Mouse (Mus musculus): ENCODE measurements around the gene Helb. TPM values are rescaled to one million over a fixed set of nuclear protein-coding genes. Genes with fewer than 3 reads are reported as not detected.
A peak's percentile ranks its signal among the peaks of the same experiment; 100 is the strongest.

Gene Helb
- total RNA-seq (2014; rRNA removed) (3.4 and 3.9 TPM in 2 replicates), polyA plus RNA-seq (2015; fragmentation: Nextera tagmentation; extraction: Ambion mirVana) (1.4 and 2.1 TPM in 2 replicates)

DNA sequence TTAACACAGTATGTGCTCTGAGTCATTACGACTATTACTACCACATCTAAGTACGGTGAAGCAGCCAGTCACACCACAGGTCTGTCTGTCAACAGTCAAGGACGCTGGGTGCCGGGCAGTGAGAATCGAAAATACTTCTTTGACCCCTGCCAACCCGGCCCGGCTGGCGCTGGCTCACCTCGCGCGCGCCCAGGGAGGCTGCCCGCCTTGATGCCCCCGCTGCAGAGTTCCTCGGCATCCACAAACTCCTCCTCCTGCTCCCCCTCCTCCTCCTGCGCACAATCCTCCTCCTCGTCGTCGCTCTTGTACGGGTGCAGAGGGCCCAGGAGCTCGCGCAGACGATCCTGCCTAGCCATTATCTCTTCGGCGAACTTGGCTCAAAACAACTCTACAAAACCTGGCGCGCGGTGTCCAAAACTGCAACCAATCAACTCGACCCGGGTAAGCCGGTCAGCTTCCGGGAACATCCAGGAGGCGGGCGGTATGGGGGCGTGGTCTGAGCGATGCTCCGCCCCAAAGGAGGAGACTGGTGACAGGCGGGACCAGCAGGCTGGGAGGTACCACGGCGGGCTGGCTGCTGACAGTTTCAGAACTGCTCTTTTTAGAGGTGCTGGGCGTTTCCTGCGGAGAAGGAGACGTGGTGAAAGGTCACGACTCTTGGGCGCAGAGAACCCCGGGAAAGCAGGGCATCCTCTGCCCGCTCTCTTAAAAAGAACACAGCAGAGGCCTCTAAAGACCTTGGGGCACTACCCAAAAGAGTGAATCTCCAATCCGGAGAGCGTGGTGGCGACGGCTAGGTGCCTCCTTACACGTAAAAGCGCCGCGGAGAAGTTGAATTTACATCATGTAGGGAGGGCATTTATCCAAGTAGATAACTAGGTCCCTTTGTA, at the start of gene Helb:
Gene Helb (minus strand): TSS at position 481 of the 890 bp plus-strand sequence.
- Histone ChIP-seq H3K4me2 (ENCODE audit: low read depth) (peak within 1 kb of the TSS; percentile 83), H3K27ac (ENCODE audit: low read depth, low read length) (peak within 1 kb of the TSS; percentile 54; the same call in 1 of the 2 replicates), H3K27me3 (ENCODE audit: insufficient read depth, low read length) (no peaks in the 10 kb centered on the region), H3K36me3 (ENCODE audit: insufficient read depth) (no peaks in the 10 kb centered on the region), H3K4me3 (ENCODE audit: low read depth, low read length) (peak within 1 kb of the TSS; percentile 74), H3K4me1 (ENCODE audit: insufficient read depth) (peaks cover 5% of the 10 kb centered on the region; the same call in 1 of the 2 replicates), H3K9me3 (ENCODE audit: low read length) (no peaks in the 10 kb centered on the region), H3K9ac (peak within 1 kb of the TSS; percentile 53)
- ATAC-seq (peak; percentile 100), DNase-seq (peak; percentile 94)
- TF ChIP-seq CTCF (IDR thresholded peaks at IDR 0.05; ENCODE audit: low read depth): no peak
- 2% methylated on average over 55 of the region's 55 CpGs for WGBS

DNA sequence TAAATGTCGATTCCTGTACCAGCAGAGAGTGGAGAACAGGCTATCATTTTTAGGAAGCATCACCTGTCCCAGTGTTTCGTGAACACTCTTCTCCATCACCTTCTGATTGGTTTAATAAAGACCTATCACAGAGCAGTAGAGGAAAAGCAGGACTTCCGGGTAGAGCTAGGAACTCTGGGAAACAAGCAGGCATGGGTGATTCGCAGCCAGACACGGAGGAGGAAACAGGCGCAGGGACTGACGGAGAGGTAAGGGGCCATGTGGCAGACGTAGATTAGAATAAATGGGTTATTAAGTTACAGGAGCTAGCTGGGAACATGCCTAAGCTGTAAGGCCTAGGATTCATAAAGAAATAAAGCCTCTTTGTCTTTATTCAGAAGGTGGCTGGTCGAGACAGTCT, 47.7 kb upstream of the Helb start:
- no peaks in the 10 kb centered on the region for H3K27me3 ChIP-seq (ENCODE audit: insufficient read depth, low read length)
- H3K9me3 ChIP-seq (ENCODE audit: low read length): no peaks in the 10 kb centered on the region
- no peak overlapping the region for H3K4me2 ChIP-seq (ENCODE audit: low read depth)
- ATAC-seq (no peak), DNase-seq (no peak)
- no peak for TF ChIP-seq CTCF (IDR thresholded peaks at IDR 0.05; ENCODE audit: low read depth)
- no peak overlapping the region for H3K27ac ChIP-seq (ENCODE audit: low read depth, low read length)
- no peak overlapping the region for H3K4me3 ChIP-seq (ENCODE audit: low read depth, low read length)
- WGBS: 79% methylated on average over 9 of the region's 9 CpGs
- H3K4me1 ChIP-seq (ENCODE audit: insufficient read depth): no peaks in the 10 kb centered on the region
- H3K36me3 ChIP-seq (ENCODE audit: insufficient read depth): no peaks in the 10 kb centered on the region
- H3K9ac ChIP-seq: no peak overlapping the region

DNA sequence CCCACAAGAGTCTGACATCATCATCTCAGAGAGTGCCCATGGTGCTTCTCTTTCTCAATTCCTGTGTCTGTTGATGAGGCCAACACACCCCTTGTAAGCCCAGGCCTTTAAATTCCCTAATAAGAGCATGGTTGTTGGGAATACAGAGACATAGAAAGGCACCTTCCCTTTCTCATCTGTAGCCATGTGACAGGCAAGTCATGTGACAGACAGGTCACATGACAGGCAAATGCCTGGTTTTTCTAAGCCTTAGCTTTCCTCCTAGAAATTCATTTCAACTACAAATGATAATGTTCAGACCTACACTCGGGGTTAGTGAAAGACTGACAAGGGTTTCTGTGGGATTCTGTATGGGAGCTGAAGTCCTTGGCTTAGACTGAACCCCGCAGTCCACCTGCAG, 41.1 kb upstream of the Helb start:
- H3K4me3 ChIP-seq (ENCODE audit: low read depth, low read length): no peak overlapping the region
- no peak for TF ChIP-seq CTCF (IDR thresholded peaks at IDR 0.05; ENCODE audit: low read depth)

DNA sequence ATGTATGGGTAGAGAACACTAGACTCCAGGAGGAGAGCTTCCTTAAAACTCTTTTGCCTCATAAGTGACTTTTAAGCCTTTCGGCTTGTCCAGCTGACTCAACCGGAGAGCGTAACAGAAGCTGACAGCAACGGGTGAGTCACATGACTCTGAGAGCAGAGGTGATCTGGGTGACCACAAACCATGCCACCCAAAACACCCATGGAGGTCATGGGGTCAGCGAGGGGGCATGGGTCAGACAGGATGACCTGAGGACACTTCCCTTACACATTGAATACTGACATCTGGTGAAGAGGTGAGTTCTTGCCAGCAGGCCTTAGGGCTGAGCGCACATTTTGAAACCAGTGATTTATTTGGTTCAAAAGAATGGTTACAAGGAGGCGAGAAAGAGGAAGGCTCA, 38.9 kb upstream of the Helb start:
- Histone ChIP-seq H3K4me3 (ENCODE audit: low read depth, low read length) (no peak overlapping the region), H3K27me3 (ENCODE audit: insufficient read depth, low read length) (no peaks in the 10 kb centered on the region), H3K9me3 (ENCODE audit: low read length) (no peaks in the 10 kb centered on the region), H3K4me1 (ENCODE audit: insufficient read depth) (no peaks in the 10 kb centered on the region), H3K4me2 (ENCODE audit: low read depth) (no peak overlapping the region), H3K36me3 (ENCODE audit: insufficient read depth) (no peaks in the 10 kb centered on the region), H3K27ac (ENCODE audit: low read depth, low read length) (no peak overlapping the region), H3K9ac (no peak overlapping the region)
- no peak for TF ChIP-seq CTCF (IDR thresholded peaks at IDR 0.05; ENCODE audit: low read depth)
- ATAC-seq (no peak), DNase-seq (no peak)
- WGBS: 95% methylated on average over 7 of the region's 7 CpGs

More for the DNA sequence above, 41.1 kb upstream of the Helb start:
- H3K4me1 ChIP-seq (ENCODE audit: insufficient read depth): no peaks in the 10 kb centered on the region
- H3K36me3 ChIP-seq (ENCODE audit: insufficient read depth): no peaks in the 10 kb centered on the region
- H3K27ac ChIP-seq (ENCODE audit: low read depth, low read length): no peak overlapping the region
- no peak overlapping the region for H3K9ac ChIP-seq
- no peaks in the 10 kb centered on the region for H3K9me3 ChIP-seq (ENCODE audit: low read length)
- DNase-seq (no peak), ATAC-seq (no peak)
- no peaks in the 10 kb centered on the region for H3K27me3 ChIP-seq (ENCODE audit: insufficient read depth, low read length)
- 82% methylated on average over 2 of the region's 2 CpGs for WGBS
- no peak overlapping the region for H3K4me2 ChIP-seq (ENCODE audit: low read depth)

DNA sequence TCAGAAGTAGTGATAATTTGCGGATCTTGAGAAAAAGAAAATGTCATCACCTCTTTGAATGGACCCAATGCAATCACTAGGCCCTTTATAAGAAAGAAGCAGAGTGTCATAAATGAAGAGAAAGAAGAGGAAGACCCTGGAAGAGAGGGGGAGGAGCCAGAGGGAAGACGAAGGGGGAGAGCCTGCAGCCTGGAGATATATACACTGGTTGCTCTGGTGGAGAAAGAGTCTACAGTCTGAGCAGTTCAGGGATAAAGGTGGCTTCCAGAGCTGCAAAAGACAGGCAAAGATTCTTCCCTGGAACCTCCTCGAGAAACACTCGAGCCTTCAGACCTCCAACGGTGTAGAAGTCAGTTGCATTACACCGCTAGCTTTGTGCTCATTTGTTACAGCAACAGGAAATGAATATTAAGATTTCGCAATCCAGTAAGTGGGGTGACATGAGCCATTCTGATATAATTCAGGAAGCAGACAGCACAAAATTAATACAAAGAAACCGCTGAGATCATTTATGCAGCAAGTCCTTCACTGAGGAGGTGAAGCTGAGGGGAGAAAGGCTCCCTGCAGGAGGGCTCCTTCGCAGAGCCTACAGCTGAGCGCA, 28.2 kb upstream of the Helb start:
- WGBS: 63% methylated on average over 10 of the region's 10 CpGs
- no peaks in the 10 kb centered on the region; the same call in 1 of the 2 replicates for H3K27me3 ChIP-seq (ENCODE audit: insufficient read depth, low read length)

DNA sequence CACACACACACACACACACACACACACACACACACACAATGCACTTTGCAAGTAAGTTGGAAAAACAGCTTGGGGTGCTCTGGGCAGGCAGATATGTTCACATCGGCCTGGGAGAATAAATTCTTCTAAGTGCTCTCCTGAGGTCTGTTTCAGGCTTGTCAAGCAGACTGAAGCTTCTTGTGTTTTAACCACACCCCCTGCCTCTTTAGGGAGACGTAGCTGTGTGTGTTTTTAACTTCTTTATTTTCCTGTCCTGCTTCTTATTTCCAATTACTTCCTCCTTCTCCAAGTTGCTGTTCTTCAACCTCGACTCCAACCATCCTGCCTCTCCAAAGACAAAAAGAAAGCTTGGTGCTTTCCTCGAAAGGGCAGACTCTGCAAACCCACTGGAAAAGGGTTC, 27.4 kb upstream of the Helb start:
- no peaks in the 10 kb centered on the region for H3K36me3 ChIP-seq (ENCODE audit: insufficient read depth)
- H3K4me3 ChIP-seq (ENCODE audit: low read depth, low read length): no peak overlapping the region
- no peak overlapping the region for H3K4me2 ChIP-seq (ENCODE audit: low read depth)
- H3K27ac ChIP-seq (ENCODE audit: low read depth, low read length): no peak overlapping the region
- no peak overlapping the region for H3K9ac ChIP-seq
- ATAC-seq: no peak
- 65% methylated on average over 4 of the region's 4 CpGs for WGBS
- DNase-seq: no peak
- no peaks in the 10 kb centered on the region for H3K4me1 ChIP-seq (ENCODE audit: insufficient read depth)
- no peaks in the 10 kb centered on the region; the same call in 1 of the 2 replicates for H3K27me3 ChIP-seq (ENCODE audit: insufficient read depth, low read length)
- no peak for TF ChIP-seq CTCF (IDR thresholded peaks at IDR 0.05; ENCODE audit: low read depth)
- peaks cover 8% of the 10 kb centered on the region for H3K9me3 ChIP-seq (ENCODE audit: low read length)

More for the DNA sequence above, 28.2 kb upstream of the Helb start:
- no peaks in the 10 kb centered on the region for H3K36me3 ChIP-seq (ENCODE audit: insufficient read depth)
- H3K27ac ChIP-seq (ENCODE audit: low read depth, low read length): no peak overlapping the region
- DNase-seq (no peak), ATAC-seq (no peak)
- H3K9me3 ChIP-seq (ENCODE audit: low read length): peaks cover 8% of the 10 kb centered on the region
- no peak for TF ChIP-seq CTCF (IDR thresholded peaks at IDR 0.05; ENCODE audit: low read depth)
- H3K4me3 ChIP-seq (ENCODE audit: low read depth, low read length): no peak overlapping the region
- H3K9ac ChIP-seq: no peak overlapping the region
- H3K4me1 ChIP-seq (ENCODE audit: insufficient read depth): no peaks in the 10 kb centered on the region
- no peak overlapping the region for H3K4me2 ChIP-seq (ENCODE audit: low read depth)
